Mouse (Mus musculus) hindbrain, postnatal 0 days (tissue): ENCODE data around the gene Apba3. TPM values are rescaled to one million over a fixed set of nuclear protein-coding genes. Genes with fewer than 3 reads are reported as not detected.

Experiments used
- ATAC-seq: fragments of 200-750 bp; cut with Nextera tagmentation; 2 replicates; pipeline ENCODE4 v1.8.0; 2017; ENCODE audit warnings: mild to moderate bottlenecking, moderate TSS enrichment, moderate library complexity
- DNase-seq: peaks from one replicate; pipeline ENCODE4 v3.0.0-alpha.2; 2015; ENCODE audit warnings: low spot score
- H3K27ac ChIP-seq: fragments of 300-500 bp; sonication (generic); 2 replicates; pipeline ENCODE4 v1.5.1; 2014; ENCODE audit warnings: mild to moderate bottlenecking
- H3K27me3 ChIP-seq: fragments of 300-500 bp; sonication (generic); 2 replicates; pipeline ENCODE4 v1.6.1; 2014; ENCODE audit warnings: low read length, mixed read lengths; ENCODE audit not compliant: insufficient read depth
- H3K36me3 ChIP-seq: fragments of 300-500 bp; sonication (generic); 2 replicates; pipeline ENCODE4 v1.6.1; 2014; ENCODE audit warnings: low read length, mixed read lengths; ENCODE audit not compliant: insufficient read depth
- H3K4me1 ChIP-seq: fragments of 300-500 bp; sonication (generic); 2 replicates; pipeline ENCODE4 v1.6.1; 2014; ENCODE audit warnings: antibody characterized with exemption, low read length, mixed read lengths; ENCODE audit not compliant: insufficient read depth
- H3K4me2 ChIP-seq: fragments of 300-500 bp; sonication (generic); 2 replicates; pipeline ENCODE4 v1.6.1; 2014; ENCODE audit warnings: low read depth, mild to moderate bottlenecking, low read length, moderate library complexity, mixed read lengths
- H3K4me3 ChIP-seq: fragments of 300-500 bp; sonication (generic); 2 replicates; pipeline ENCODE4 v1.5.1; 2014; ENCODE audit warnings: low read length
- H3K9ac ChIP-seq: fragments of 300-500 bp; sonication (generic); replicated peaks from 2 replicates; pipeline ENCODE4 v1.6.1; 2014; ENCODE audit warnings: mild to moderate bottlenecking, low read length, moderate library complexity, mixed read lengths
- H3K9me3 ChIP-seq: fragments of 300-500 bp; sonication (generic); 2 replicates; pipeline ENCODE4 v1.6.1; 2016; ENCODE audit warnings: low read length, mixed read lengths
- CTCF ChIP-seq: IDR thresholded peaks from 2 replicates; pipeline ENCODE4 v1.5.1; 2016; ENCODE audit warnings: antibody characterized with exemption, control low read depth, low read depth
- WGBS: fragments of 180-500 bp; shearing (Covaris S2); extraction: QIAGEN DNeasy Blood & Tissue Kit; methylation state at CpG from one replicate; pipeline ENCODE4 v1.1.7; 2014; 5-methylcytosine and 5-hydroxymethylcytosine counted together
- polyA plus RNA-seq: library from polyadenylated mRNA; unstranded; fragments of >200 nt; fragmentation: Nextera tagmentation; extraction: Ambion mirVana; gene quantifications from 2 replicates; pipeline ENCODE4 v1.2.1, GENCODE M21; 2015
- total RNA-seq: library from RNA; depleted of rRNA; stranded (reverse); fragments of >200 nt; gene quantifications from 2 replicates; pipeline ENCODE4 v1.2.3, GENCODE M21; 2014

Apba3 gene
- total and polyA plus RNA-seq, 2 experiments from 2014 or later, result 24.0 to 63.6 TPM

- no peaks in the 10 kb centered on the region for H3K9me3 ChIP-seq
- peak; percentile 77 for DNase-seq
- H3K27ac ChIP-seq, result no peak overlapping the region
- 3% methylated on average over 7 of the region's 7 CpGs for WGBS
- H3K36me3 ChIP-seq, result no peaks in the 10 kb centered on the region
- H3K9ac ChIP-seq, result no peak overlapping the region
- peaks cover 8% of the 10 kb centered on the region; the same call in 1 of the 2 replicates for H3K4me1 ChIP-seq
- no peak overlapping the region for H3K4me2 ChIP-seq
- no peak overlapping the region for H3K4me3 ChIP-seq
- no peak for ATAC-seq
- peak; percentile 96 for TF ChIP-seq CTCF
- H3K27me3 ChIP-seq, result peaks cover 6% of the 10 kb centered on the region; the same call in 1 of the 2 replicates
Observed at GRCm38 (mm10) chr10:81289278-81289677, 22.5 kb downstream of the Apba3 start.

DNA sequence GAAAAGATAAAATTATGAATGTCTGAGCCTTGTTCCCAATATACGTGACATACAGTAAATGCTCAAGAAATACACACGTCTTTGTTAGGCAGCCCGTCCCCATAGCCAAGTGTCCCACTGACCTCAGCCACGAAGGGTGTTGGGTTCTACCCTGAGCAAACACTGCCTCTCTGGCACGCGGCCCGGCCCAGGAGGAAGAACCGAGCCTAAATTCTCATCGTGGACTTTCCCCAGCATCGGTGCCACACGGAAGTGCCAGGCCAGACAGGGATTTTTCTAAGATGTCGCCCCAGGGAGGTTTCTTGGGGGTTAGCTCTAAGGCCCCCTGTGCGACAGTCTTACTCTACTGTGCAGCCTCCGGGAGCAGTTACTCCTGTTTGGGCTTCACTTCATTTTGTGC lies 23.1 kb downstream of the Apba3 start:
- ATAC-seq, result no peak
- 58% methylated on average over 14 of the region's 14 CpGs for WGBS
- Histone ChIP-seq H3K9me3 (no peaks in the 10 kb centered on the region), H3K36me3 (no peaks in the 10 kb centered on the region), H3K4me1 (peaks cover 14% of the 10 kb centered on the region; the same call in 1 of the 2 replicates), H3K4me2 (no peak overlapping the region), H3K4me3 (no peak overlapping the region), H3K27me3 (peaks cover 4% of the 10 kb centered on the region; the same call in 1 of the 2 replicates), H3K9ac (no peak overlapping the region), H3K27ac (no peak overlapping the region)
- TF ChIP-seq CTCF, result no peak
- DNase-seq, result no peak

GRCm38 (mm10) chr10:81290698-81291460 lies 24.1 kb downstream of the Apba3 start:
- DNase-seq (peak; percentile 12), ATAC-seq (no peak)
- Histone ChIP-seq H3K9me3 (no peaks in the 10 kb centered on the region), H3K27ac (0 out of 2 replicates have a peak overlapping the region, but pooled peaks have one; percentile 0), H3K4me2 (peak overlapping the region; percentile 2; the same call in 1 of the 2 replicates), H3K4me3 (no peak overlapping the region), H3K9ac (no peak overlapping the region), H3K4me1 (peaks cover 17% of the 10 kb centered on the region; the same call in 1 of the 2 replicates), H3K27me3 (no peaks in the 10 kb centered on the region), H3K36me3 (no peaks in the 10 kb centered on the region)
- 17% methylated on average over 24 of the region's 24 CpGs for WGBS
- TF ChIP-seq CTCF, result no peak

- DNase-seq (no peak), ATAC-seq (no peak)
- H3K9ac ChIP-seq, result no peak within 1 kb of the TSS
- peaks cover 15% of the 10 kb centered on the region; the same call in 1 of the 2 replicates for H3K4me1 ChIP-seq
- H3K27ac ChIP-seq, result 0 out of 2 replicates have a peak within 1 kb of the TSS, but pooled peaks have one; percentile 0
- no peak for TF ChIP-seq CTCF
- H3K27me3 ChIP-seq, result no peaks in the 10 kb centered on the region
- WGBS, result 77% methylated on average over 9 of the region's 9 CpGs
- no peak within 1 kb of the TSS for H3K4me3 ChIP-seq
- H3K4me2 ChIP-seq, result peak within 1 kb of the TSS; percentile 2; the same call in 1 of the 2 replicates
- H3K36me3 ChIP-seq, result no peaks in the 10 kb centered on the region
- H3K9me3 ChIP-seq, result no peaks in the 10 kb centered on the region
Observed at GRCm38 (mm10) chr10:81291511-81292104, 24.8 kb downstream of the Apba3 start, which contains the start of gene Tjp3. Gene Tjp3, minus strand, starts transcription at chr10:81291581.

GRCm38 (mm10) chr10:81292554-81293333 lies 26.0 kb downstream of the Apba3 start, which contains the start of gene Pip5k1c:
Gene Pip5k1c, plus strand, starts transcription at chr10:81292963.
- WGBS, result under 1% methylated on average over 70 of the region's 80 CpGs
- H3K9me3 ChIP-seq, result no peaks in the 10 kb centered on the region
- H3K4me2 ChIP-seq, result peak within 1 kb of the TSS; percentile 96
- peak within 1 kb of the TSS; percentile 93 for H3K27ac ChIP-seq
- ATAC-seq (peak; percentile 98), DNase-seq (peak; percentile 100)
- H3K9ac ChIP-seq, result peak within 1 kb of the TSS; percentile 79
- H3K36me3 ChIP-seq, result no peaks in the 10 kb centered on the region
- peak; percentile 85 for TF ChIP-seq CTCF
- H3K4me3 ChIP-seq, result peak within 1 kb of the TSS; percentile 87
- no peaks in the 10 kb centered on the region for H3K27me3 ChIP-seq
- H3K4me1 ChIP-seq, result peaks cover 15% of the 10 kb centered on the region; the same call in 1 of the 2 replicates

DNA sequence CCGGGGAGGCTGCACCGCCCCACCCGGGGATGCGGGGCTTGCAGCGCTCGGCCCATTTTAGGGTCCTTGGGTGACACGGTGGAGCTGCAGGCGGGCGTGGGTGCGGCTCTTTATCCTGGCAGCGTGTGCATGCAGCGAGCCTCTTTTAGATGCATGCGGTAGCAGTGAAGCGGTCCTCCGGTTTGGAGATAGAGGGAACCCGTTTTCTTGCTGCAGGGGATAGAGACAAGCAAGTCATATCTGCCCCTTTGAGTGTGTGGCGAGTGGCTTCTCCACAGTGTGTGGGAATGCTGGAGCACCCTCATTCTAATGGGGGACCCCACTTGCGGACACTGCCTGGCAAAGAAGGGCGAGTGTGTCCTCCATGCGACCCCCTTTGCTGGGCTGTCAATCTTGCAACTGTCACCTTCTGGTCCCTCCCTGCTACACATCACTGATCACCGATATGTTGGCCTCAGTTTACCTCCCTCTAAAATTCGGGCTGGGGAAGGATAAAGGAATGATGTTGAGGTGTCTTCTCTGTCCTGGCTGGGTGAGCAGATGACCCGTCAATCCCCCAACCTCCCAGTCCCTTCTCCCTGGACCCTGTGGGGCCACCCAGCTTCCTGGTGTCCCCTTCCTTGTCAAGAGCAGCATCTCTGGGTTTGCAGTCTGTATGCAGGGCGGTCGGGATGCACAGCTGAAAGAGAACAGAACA lies 26.7 kb downstream of the Apba3 start:
- Histone ChIP-seq H3K36me3 (no peaks in the 10 kb centered on the region), H3K27me3 (no peaks in the 10 kb centered on the region), H3K9me3 (no peaks in the 10 kb centered on the region), H3K4me3 (peak overlapping the region; percentile 87), H3K9ac (peak overlapping the region; percentile 79), H3K27ac (peak overlapping the region; percentile 93), H3K4me1 (peaks cover 15% of the 10 kb centered on the region; the same call in 1 of the 2 replicates), H3K4me2 (peak overlapping the region; percentile 96)
- ATAC-seq (no peak; the same call in 1 of the 2 replicates), DNase-seq (no peak)
- WGBS, result 1% methylated on average over 25 of the region's 25 CpGs
- no peak for TF ChIP-seq CTCF
